Mouse (Mus musculus) E14TG2a.4 (cell line): Measurements from ENCODE around the gene Defb15.

Experiments
- H3K27me3 ChIP-seq: 2 replicates; pipeline ENCODE4 v1.6.1; 2014; ENCODE audit warnings: low read length, control low read depth; ENCODE audit not compliant: insufficient read depth
- H3K36me3 ChIP-seq: 2 replicates; pipeline ENCODE4 v1.6.1; 2014; ENCODE audit warnings: low read length, control low read depth; ENCODE audit not compliant: insufficient read depth
- H3K4me1 ChIP-seq: replicated peaks from 2 replicates; pipeline ENCODE4 v1.6.1; 2014; ENCODE audit warnings: low read depth, low read length, control low read depth
- H3K4me3 ChIP-seq: replicated peaks from 2 replicates; pipeline ENCODE4 v1.5.1; 2014; ENCODE audit warnings: mild to moderate bottlenecking, low read length
- H3K9me3 ChIP-seq: 2 replicates; pipeline ENCODE4 v1.6.1; 2014; ENCODE audit warnings: low read length, control low read depth
- CTCF ChIP-seq: conservative IDR thresholded peaks from 2 replicates; pipeline ENCODE4 v1.5.1; 2014; ENCODE audit warnings: low read length
- NANOG ChIP-seq: IDR thresholded peaks from 2 replicates; pipeline ENCODE4 v1.6.1; 2014; ENCODE audit warnings: borderline replicate concordance, low read length, mixed read lengths
- POU5F1 ChIP-seq: IDR thresholded peaks from 2 replicates; pipeline ENCODE4 v1.6.1; 2014; ENCODE audit warnings: low read length, borderline replicate concordance

The Defb15 gene

GRCm38 (mm10) chr8:21932610-21933009 lies at the start of gene Defb15:
Gene Defb15 (minus strand): TSS chr8:21932710.
- TF ChIP-seq NANOG, result no peak
- TF ChIP-seq CTCF, result no peak
- no peak for TF ChIP-seq POU5F1

GRCm38 (mm10) chr8:21981664-21982337 lies 49.3 kb upstream of the Defb15 start:
- TF ChIP-seq POU5F1, result no peak
- no peak for TF ChIP-seq NANOG
- TF ChIP-seq CTCF, result peak; percentile 59
- Histone ChIP-seq H3K4me3 (no peak overlapping the region), H3K36me3 (no peaks in the 10 kb centered on the region), H3K4me1 (no peaks in the 10 kb centered on the region), H3K9me3 (no peaks in the 10 kb centered on the region), H3K27me3 (no peaks in the 10 kb centered on the region)

More at GRCm38 (mm10) chr8:21932610-21933009, at the start of gene Defb15:
- Histone ChIP-seq H3K27me3 (no peaks in the 10 kb centered on the region), H3K36me3 (no peaks in the 10 kb centered on the region), H3K4me3 (no peak within 1 kb of the TSS), H3K4me1 (no peaks in the 10 kb centered on the region), H3K9me3 (no peaks in the 10 kb centered on the region)

- Histone ChIP-seq H3K9me3 (no peaks in the 10 kb centered on the region; the same call in 1 of the 2 replicates), H3K36me3 (no peaks in the 10 kb centered on the region), H3K4me3 (no peak overlapping the region), H3K4me1 (no peaks in the 10 kb centered on the region), H3K27me3 (no peaks in the 10 kb centered on the region; the same call in 1 of the 2 replicates)
- TF ChIP-seq NANOG (no peak), CTCF (no peak), POU5F1 (no peak)
Observed at GRCm38 (mm10) chr8:21978193-21978592, 45.7 kb upstream of the Defb15 start.

GRCm38 (mm10) chr8:21969475-21969874 lies 37.0 kb upstream of the Defb15 start, which contains the start of gene Ccdc70:
Gene Ccdc70 (plus strand): TSS chr8:21969775.
- Histone ChIP-seq H3K9me3 (no peaks in the 10 kb centered on the region; the same call in 1 of the 2 replicates), H3K4me3 (no peak within 1 kb of the TSS), H3K4me1 (no peaks in the 10 kb centered on the region), H3K27me3 (no peaks in the 10 kb centered on the region; the same call in 1 of the 2 replicates), H3K36me3 (no peaks in the 10 kb centered on the region)
- TF ChIP-seq NANOG, result no peak
- no peak for TF ChIP-seq CTCF
- TF ChIP-seq POU5F1, result no peak

GRCm38 (mm10) chr8:21966646-21967045 lies 34.1 kb upstream of the Defb15 start:
- Histone ChIP-seq H3K27me3 (no peaks in the 10 kb centered on the region), H3K4me3 (no peak overlapping the region), H3K36me3 (no peaks in the 10 kb centered on the region), H3K9me3 (no peaks in the 10 kb centered on the region), H3K4me1 (no peaks in the 10 kb centered on the region)
- TF ChIP-seq POU5F1 (no peak), CTCF (no peak), NANOG (no peak)

- H3K4me3 ChIP-seq, result no peak within 1 kb of the TSS
- H3K4me1 ChIP-seq, result peaks cover 7% of the 10 kb centered on the region
- no peaks in the 10 kb centered on the region for H3K27me3 ChIP-seq
- no peaks in the 10 kb centered on the region for H3K36me3 ChIP-seq
- peaks cover 9% of the 10 kb centered on the region; the same call in 1 of the 2 replicates for H3K9me3 ChIP-seq
- no peak for TF ChIP-seq CTCF
- no peak for TF ChIP-seq NANOG
- no peak for TF ChIP-seq POU5F1
Observed at GRCm38 (mm10) chr8:21958414-21958813, 25.9 kb upstream of the Defb15 start, which contains the start of gene Fam90a1a. Gene Fam90a1a (plus strand): TSS chr8:21958714.

- Histone ChIP-seq H3K27me3 (no peaks in the 10 kb centered on the region), H3K4me3 (no peak overlapping the region), H3K4me1 (peaks cover 7% of the 10 kb centered on the region), H3K36me3 (no peaks in the 10 kb centered on the region), H3K9me3 (peaks cover 9% of the 10 kb centered on the region; the same call in 1 of the 2 replicates)
- TF ChIP-seq NANOG, result peak; percentile 27; the same call in 1 of the 2 replicates
- TF ChIP-seq CTCF, result no peak
- no peak for TF ChIP-seq POU5F1
Observed at GRCm38 (mm10) chr8:21956336-21956735, 23.8 kb upstream of the Defb15 start.

DNA sequence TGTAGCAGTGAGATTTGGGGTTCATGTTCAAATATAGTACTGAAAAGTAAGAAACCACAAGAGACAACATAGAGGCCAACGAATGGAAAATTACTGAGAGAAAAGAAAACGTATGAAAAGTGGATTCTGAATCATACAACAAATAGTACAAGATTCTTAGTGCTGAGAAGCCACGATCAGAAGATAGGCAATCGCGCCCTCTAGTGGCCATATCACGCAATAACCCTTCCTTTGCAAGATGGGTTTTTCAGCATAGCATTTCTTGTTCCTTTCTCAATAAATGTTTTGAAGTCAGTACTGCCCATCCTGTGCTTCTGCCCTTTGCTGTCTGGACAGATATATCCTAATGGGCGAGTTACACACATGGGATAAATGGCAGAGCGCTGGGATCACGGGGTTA lies 22.8 kb upstream of the Defb15 start:
- H3K27me3 ChIP-seq, result no peaks in the 10 kb centered on the region
- TF ChIP-seq CTCF, result peak; percentile 76
- no peak for TF ChIP-seq NANOG
- no peak for TF ChIP-seq POU5F1
- H3K4me3 ChIP-seq, result no peak overlapping the region
- H3K36me3 ChIP-seq, result no peaks in the 10 kb centered on the region
- peaks cover 9% of the 10 kb centered on the region; the same call in 1 of the 2 replicates for H3K9me3 ChIP-seq
- H3K4me1 ChIP-seq, result peaks cover 7% of the 10 kb centered on the region

DNA sequence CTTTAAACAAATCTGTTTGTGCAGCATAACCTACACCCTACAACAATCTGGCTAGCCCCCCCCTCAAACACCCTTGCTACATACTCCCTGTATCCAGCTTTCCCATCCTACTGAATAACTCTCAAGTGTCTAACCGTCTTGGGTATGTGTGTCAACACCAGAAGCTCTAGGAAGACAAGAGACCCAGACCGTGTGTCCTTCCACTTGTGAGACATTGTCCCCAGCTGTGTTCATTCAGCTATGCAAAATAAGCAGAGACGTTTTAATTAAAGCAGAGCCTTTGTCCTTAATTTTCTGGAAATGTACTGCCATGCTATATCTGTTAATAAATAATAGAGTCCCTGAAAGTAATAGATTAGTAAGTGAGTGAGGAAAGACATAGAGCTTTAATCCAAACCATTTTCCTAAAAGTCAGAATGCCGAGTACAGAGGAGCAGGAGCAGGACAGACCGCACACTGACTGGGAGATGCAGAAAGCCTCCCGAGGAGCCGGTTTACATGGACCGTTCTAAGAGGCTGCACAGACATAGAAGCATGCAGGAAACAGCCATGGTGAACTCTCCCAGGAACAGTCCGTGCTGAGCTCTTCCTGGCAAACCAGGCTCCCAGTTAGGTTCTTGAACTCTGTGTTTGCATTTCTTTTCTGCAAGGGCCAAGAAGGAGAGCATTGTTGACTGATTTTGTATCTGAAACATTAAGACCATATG lies 15.0 kb upstream of the Defb15 start:
- TF ChIP-seq NANOG (no peak), CTCF (no peak), POU5F1 (no peak)
- no peak overlapping the region for H3K4me3 ChIP-seq
- no peaks in the 10 kb centered on the region for H3K27me3 ChIP-seq
- H3K36me3 ChIP-seq, result no peaks in the 10 kb centered on the region
- H3K9me3 ChIP-seq, result no peaks in the 10 kb centered on the region
- H3K4me1 ChIP-seq, result no peaks in the 10 kb centered on the region
